Mouse (Mus musculus): Measurements from ENCODE around the gene Gm9821.

Gm9821 gene

DNA sequence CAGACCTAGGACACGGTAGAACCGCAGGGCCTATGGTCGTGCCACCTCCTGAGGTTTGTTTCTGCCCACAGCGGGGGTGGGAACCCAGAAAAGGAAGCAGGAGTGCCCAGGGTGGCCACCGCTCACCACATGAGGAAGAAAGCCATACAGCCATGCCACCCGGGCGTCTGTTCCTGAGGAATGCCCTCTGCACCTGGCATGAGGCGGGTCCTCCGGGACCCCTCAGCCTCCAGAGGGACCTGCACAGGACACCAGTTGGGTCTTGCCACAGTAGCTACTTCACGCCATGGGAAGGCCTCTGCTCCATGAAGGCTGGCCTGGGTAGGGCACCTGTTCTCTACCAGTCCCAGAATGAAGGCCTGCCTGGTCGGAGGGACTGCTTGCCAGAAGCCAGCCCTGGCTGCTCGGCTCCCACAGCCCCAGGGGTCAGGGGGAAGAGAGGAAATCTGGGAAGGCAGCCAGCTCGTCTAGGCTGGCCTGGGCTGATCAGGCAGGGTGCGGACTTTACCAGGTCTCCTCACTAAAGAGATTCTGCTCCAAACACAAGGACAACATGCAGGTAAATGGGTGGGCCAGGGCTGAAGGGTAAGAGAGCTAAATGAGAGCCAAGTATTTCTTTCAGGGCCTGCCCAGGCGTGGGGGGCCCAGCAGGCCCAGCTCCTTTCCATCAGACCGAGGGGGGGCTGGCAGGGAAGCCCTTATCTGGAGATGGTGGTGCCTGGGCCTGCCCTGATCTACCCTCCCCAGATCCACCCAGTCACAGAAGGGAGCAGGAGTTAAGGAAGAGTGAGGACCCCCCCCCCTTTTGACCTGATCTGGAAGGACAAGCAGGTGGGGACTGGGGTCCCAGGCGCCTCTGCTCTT lies 4.1 kb downstream of the Gm9821 start:
- peak; percentile 81 to 88 for DNase-seq

DNA sequence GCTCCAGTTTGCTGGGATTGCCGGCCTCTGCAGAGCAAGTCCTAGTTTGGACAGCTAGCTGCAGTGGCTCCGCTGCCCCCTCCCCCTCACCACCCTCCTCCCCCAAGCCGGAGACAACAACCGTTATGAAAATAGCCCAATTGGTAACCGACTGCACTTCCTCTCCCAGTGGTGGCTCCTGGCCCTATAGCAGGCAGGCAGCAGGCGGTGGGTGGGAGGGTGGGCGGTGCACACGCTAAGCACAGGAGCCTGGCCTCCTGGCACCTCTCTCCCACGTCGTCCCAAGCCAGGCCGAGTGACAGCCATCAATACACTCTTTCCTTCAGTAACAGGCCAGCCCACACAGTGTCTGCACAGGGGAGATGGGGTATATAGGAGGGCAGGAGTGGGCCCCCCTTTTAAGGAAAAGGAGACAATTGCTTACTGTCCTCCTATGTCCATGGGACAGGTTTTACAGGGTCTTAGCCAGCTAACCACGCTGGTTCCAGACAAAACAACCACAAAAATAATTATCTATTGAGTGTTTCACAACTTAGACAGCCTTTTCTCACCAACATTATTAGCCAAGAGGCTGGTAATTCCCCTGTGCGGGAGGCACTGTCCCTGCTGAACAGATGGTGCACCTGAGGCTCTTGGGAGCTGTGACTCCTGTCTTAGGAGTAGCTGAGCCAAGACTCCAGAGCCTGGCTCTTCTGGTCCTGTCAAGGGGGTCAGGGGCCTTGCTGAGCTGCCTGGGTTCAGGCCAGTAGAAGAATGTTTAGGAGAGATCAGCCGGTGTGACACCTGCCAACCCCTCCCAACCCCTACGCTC lies 5.0 kb downstream of the Gm9821 start:
- peak; percentile 77 to 87 for DNase-seq

DNA sequence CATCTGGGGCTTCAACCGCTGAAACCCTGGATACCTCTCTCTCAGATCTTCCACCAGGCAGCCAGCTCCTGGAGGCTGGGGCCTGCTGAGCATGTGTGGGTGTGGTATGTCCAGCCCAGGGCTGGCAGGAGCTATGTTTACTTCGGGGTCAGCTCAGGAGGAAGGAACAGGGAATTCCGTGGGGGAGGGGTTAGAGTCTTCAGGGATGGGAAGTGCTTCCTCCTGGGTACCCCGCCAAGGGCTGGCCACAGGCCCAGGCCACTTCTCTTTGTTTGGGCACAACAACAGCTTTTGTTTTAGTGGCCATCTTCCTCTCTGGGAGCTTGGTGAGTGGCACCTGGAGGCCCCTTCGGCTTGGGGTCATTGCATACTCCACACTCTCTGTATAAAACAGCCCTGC lies 8.3 kb downstream of the Gm9821 start:
- peak in 1 of 2 experiments; percentile 65 for DNase-seq

DNA sequence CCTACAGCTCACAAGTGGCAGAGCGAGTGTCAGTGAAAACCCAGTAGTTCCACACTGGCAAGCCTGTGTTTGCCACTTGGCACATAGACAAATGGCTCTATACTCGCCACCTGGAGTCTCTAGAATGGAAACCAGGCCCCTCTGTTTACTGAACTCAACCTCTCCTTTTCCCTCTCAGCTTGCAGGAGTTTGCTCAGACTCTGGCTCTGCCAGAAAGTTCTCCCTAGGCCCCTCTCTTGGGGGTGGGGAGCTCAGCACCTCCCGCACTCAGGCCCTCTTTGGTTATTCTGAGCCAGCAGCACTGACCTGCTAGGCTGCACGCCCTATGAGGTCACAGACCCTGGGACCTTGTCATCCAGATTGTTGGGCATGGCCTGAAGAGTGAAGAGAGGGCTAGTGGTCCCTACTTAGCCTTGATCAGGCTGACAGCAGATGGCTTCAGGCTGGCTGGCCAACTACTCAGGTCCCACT lies 9.7 kb downstream of the Gm9821 start:
- peak; percentile 54 to 75 for DNase-seq

DNA sequence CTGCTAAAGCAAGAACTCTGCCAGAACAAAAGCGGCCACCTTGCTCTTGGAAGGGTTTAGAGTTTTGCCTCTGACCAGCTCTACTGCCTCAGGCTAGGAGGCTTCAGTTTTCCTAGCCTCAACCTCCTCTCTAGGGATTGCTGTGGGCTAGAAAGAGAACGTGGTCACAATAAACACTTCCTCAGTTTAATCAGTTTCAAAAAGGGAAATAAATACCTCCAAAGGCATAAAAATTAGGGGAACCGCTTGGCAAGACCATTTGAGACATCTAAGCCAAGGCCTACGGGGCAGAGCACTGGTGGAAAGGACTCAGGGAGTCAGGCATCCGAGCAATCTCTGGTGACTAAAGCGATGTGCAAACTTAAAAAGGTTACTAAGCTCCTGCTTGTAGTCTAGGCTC lies 10.4 kb downstream of the Gm9821 start:
- DNase-seq, result no peak

DNA sequence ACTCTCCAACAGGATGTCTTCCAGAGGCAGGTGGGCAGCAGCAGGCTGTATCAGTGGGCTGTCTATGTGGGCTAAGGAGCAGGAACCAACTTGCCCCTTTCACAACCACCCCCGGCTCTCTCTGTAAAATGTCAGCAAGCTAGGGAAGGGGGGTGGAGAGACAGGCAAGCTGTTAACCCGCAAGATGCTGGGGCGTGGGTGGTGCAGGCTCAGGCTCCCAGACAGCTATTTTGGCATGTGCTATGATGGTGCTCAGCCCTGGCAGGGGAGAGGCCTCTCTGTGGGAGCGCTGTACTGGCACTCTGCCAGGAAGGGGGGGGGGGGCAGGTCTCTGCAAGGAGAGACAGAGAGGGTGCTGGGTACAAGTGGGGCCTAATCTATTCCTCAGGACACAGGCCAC lies 11.6 kb downstream of the Gm9821 start:
- DNase-seq, result peak in 1 of 2 experiments; percentile 68

DNA sequence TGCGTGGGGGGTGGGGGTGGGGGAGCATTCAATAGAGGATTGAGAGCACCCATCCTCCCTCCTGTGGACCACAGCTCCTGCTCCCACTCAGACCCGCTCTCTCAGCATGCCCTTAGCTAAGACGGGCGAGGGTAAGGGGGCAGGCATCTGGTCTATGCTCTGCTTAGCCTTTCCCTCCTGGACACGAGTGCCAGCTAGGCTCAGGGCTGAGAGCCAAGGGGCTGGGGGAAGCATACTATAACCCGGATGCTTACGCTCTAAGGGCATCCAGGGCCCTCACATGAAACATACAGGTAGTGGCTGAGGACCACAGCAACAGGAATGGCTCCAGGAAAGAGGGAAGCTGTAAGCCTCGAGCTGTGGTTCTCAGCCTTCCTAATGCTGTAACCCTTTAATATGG lies 12.5 kb downstream of the Gm9821 start:
- DNase-seq, result peak; percentile 39 to 64

DNA sequence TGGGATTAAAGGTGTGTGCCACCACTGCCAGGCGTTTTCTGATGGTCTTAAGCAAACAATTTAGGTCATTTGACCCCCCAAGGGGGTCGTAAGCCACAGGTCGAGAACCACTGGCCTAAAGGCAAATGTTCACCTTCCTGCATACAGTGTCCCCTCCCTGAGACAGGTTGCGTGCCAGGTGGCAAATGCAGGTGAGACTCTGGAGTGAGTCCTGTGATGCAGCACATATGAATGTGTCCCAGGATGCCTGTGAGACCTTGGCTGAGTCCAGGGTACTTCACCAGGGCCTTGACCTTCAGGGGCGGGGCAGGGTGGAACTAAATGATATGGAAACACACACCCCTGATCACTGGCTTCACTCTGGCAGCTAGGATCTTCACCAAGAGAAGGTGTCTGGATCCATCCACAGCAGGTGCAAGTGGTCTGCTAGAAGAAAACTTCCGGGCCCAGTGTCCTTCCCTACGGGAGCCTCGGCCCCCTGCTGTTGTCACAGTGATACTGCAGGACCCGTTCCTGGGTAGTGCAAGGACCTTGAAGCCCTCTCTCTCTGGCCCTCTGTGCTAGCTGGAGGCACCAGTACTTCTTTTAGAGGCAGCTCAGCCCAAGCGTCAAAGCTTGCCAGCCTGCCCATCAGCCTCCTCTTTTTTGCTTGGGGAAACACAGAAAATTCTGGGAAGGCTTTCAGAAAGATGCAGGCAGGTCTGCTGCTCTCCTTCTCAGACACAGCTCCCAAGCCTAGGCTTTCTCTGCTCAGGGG lies 13.4 kb downstream of the Gm9821 start:
- DNase-seq, result peak; percentile 65 to 79

DNA sequence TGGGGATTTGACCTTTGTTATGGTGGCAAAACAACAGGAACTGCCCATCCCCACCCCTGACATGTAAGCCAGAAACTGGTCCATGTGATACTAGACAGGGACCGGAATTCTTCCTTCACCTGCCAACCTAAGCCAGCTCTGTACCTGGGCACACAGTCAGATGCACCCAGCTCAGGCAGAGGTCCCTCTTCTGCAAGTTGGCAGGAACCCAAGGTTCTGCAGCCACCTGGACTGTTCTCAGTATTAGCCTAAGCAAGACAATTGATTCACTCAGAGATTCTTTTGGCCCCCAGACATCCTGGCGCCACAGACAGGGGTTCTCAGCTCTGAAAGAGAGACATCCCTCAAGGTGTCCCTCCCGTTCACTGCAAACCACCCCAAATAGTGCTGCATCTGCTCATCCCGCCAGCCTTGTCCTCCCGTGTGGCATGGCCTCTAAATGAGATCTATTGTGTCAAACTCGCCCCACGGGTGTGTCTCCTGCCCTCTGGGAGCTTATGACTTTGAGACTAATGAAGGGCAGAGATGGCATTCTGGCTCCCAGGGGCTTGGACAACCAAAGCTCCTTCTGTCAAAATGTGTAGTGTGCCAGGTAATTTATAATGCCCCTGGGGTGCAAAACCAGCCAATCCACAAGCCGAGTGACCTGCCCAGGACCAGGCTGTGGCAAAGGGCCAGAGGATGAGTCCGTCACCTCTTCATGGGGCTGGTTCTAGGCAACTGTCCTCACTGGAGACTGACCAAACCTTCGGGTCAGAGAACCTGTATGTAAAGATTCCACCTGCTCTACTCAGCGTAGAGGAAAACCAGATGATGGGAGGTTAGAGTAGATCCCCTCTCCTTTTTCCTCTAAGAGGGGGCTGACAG lies 14.3 kb downstream of the Gm9821 start:
- DNase-seq, result peak; percentile 88 to 92

DNA sequence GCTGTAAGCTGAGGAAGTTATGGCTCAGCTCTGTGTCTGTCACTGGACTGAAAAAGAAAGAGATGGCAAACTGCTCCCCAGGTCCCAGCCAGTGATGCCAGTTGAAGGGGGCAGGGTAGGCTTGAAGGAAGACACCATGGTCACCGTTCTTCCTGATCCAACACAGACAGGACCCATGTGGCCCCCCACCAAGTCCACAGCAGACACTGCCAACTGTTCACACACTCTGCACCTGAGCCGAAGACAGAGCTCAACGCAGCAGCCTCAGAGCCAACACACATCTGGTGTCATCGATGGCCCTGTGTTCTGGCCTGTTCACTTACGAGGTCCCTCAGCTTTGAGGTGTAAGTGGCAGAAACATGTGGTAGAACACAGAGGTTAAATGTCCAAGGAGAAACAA lies 15.0 kb downstream of the Gm9821 start:
- DNase-seq, result peak; percentile 55 to 56

DNA sequence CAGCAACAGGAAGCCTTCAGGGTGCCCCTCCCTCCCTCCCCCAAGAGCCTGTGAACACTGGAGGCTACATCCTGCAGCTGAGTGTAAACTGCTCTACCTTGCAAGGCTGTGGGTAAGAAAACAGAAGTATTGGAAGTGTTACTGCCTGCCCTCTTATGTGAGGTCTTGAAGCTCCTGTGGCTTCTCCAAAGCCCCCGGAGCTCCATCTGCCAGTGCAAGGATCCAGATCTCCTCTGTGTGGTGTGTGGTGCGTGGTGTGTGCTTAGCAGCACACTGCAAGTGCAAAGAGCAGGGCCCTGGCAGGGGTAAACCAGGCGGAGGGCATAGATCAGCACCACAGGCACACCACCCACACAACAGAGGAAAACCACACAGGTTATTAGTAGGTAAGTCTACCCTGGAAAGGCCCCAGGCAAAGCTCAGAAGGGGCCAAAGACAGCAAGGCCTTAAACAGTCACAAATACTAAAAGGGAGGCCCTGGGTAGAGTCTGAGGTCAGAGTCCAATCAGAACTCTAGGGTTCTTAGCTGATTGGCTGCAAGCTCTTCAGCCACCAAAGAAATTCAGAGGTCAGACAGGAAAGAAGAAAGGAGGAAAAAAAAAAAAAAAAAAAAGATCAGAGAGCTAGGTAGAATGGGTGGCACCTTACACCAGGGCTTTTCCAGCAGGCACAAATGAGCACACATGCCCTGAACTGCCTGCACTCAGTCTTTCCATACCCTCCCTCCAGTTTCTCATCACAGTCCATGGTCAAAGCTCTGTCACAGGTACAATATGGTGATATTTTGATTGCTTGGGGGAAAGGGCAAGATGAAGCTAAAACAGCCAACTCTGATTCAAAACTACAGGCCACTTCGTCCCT lies 16.6 kb downstream of the Gm9821 start:
- peak in 1 of 2 experiments; percentile 53 for DNase-seq

DNA sequence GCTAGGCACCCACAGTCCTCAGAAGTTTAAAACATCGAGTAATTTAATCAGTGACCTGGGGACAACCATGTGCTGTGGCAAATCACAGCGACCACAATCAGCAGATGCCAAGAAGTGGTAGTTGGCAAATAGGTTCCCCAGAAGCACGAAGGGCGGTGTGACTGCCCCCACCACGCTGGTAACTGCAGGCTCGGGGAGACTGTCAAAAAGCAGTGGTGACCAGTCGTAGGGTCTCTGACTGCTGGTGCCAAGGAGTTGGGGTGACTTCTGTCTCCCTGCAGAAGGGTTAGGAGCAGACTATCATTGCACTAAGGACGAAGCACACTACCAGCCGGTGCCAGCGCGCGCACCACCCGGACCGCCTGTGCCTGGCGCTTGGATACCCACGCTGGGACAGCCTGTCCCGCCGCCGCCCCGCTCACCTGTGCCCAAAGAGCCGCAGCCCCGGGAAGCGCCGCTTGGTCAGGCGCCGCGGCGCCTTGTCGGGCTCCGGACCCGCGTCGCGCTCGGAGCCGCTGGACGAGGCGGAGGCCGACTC lies 17.4 kb downstream of the Gm9821 start:
- peak; percentile 67 to 72 for DNase-seq

DNA sequence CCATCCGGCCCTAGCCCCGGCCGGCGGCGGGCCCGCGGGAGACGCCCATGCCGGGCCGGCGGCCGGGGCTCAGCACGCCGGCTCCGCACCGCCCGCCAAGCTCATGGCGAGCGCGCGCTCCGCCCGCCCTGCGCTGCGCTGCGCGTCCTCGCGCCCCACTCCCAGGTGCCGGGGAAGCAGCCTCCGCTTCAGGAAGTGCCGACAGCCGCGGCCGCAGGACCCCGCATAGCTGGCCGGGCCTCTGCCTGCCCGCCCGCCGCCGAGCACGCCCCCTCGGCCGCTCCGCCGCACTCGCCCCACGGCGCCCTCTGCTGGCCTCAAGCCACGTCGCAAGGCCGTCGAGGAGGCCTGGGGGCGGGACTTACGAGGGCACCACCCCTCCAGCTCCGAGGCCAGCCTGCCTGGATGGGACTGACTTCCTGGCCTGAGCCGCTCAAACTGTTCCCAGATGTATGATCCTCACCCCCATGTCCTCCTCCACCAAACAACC lies 18.0 kb downstream of the Gm9821 start:
- DNase-seq, result peak; percentile 99

DNA sequence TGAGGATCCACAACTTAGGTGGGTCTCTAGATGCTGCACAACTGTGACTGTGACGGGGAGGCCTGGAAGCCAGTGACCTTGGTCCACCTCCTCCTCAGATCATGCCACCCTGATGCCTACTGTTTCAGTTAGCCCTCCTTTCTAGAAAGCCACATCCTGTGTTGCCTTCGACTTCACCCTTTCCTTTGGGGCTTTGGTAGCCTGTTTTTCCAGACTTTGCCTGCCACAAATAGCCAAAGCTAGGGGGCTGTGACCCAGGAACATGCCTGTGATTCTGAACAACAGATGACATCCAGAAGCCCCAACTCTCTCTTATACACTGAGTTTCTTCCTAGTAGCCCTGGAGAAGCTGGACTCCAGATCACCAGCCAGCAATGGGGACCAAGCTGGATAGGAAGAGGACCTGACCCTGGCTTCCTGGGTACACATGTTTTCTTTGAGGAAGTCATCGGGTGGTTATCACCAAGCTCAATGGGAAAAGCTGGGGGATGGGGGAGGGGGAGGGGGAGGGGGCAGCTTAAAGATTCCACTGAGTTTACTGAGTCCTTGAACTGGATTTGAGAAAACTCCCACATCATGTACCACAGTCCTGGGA lies 19.2 kb downstream of the Gm9821 start:
- DNase-seq, result no peak

DNA sequence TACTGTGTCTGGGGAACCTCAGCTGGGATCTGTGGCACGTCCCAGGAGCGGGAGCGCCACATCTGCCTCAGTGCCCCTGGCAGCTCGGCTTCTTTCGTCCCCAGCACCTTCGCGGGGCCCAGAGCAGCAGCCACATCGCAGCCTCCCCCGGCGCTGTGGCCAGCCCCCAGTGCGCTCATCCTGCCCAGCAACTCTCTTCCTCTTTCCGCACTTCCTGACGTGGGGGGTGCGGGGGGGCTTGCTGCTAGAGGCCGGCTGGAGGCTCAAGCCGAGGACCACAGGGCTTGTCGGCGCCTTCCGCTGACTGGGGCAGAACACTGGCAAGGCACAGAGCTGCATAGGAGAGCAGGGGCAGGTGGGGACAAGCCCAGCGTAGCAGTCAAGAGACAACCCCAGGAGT lies 19.9 kb downstream of the Gm9821 start:
- no peak for DNase-seq

DNA sequence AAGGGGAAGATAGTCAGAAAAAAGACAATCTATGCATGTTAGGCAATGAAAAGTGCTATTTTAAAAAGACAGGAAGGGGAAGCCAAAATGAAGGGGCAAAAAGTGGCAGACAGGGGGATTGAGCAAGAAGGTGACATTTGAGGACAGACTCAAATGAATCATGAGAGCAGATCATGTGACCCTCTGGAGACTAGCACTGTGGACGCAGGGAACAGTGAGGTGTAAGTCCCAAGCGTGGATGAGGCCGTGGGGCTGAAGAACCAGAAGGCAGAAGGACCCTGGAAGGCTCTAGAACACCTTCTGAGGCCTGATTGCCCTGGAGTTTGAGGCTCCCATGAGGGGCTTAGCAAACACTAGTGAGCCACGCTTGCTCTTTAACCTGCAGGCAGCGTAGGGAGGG lies 20.9 kb downstream of the Gm9821 start:
- no peak for DNase-seq

DNA sequence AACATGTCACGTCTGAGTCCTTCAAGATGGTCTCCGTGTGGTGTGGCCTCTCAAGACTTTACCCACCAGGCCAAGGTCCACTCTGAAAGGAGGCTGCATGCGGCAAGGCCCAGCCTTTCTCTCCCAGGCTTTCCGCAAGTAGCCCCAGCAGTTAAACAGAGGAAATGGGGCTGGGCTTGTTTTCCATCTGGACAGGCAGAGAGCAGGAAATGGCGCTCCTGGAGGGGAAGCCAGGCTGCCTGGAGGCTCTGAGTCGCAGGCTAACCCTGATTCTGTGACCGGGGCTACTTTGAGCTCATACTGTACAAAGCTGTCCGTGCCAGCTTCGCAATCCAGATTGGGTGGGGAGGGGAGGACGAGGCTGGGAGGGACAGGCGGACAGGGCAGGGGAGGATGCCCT lies 22.5 kb downstream of the Gm9821 start:
- DNase-seq, result no peak

DNA sequence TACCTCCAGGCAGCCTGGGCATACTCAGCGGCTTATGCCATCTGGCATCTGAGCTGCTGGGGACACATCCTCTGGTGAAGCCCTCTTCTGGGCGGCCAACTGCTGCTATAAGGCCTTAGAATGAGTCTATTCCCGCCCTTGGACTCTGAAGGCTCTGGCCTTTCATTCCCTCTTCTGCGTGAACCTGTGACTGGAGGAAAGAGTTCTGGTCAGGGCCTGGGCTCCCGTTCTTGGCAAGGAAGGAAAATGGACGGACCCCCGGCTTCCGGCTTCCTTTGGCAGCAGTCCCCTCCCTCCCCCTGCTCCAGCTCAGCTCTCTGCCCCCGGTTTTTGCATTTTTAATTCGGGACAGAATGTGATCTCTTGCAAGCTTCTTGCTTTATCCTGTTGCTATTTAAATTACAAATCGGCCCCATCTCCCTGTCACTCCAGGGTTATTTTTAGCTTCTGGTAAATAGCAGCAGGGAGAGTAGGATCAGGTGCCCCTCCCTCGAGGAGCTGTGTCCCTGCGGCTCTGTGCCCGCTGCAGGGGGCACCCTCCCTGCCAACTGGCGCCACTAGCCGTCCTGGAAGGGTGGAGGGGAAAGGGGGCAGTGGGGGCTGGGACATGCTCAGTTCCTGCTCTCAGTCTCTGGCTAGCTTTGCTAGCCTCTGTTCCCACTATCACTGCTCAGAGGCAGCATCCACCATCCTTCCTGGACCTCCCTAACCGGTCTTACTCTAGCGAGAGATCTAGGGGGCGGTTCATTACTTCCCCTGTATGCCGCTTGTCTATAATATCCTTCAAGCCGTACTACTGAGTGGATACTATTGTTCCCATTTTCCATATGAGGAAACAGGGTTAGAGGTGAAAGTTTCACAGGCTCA lies 26.0 kb downstream of the Gm9821 start:
- DNase-seq, result peak; percentile 84 to 89

DNA sequence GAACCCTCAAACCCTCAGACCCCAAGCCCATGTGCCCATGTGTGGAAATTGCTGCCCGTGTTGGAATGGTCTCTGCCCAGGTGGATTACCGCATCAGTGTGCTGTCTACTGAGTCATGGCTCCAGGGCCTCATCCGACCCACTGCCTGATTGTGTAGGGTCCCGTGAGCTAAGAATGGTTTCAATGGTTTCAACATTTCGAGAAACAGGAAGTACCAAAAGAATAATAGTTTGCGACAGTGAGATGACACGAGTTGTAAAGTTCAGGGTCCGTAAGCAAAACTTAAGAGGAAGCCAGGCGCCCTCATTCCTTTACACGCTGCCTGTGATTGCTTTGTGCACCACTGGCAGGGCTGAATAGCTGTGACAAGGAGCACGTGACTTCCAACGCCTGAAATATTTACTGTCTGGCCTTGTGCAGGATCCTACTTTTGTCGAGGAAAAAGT lies 26.6 kb downstream of the Gm9821 start:
- no peak for DNase-seq

All from cerebellum, postnatal 14 days (tissue).